Mouse (Mus musculus): ENCODE measurements at regions not wholly inside any gene's neighbourhood (a gene's known extent, or its start where the extent isn't known, plus 50 kb on each side); places are given as distances from the start of the nearest gene placed in this dataset.

- H3K9ac ChIP-seq (ENCODE audit: low read length) = no peak overlapping the region
- H3K27me3 ChIP-seq (ENCODE audit: control insufficient read depth, insufficient read depth, low read depth, low read length) = no peaks in the 10 kb centered on the region
- no peaks in the 10 kb centered on the region; the same call in 1 of the 2 replicates for H3K4me1 ChIP-seq (replicated peaks; ENCODE audit: control insufficient read depth, insufficient read depth, low read length)
- H3K4me3 ChIP-seq (ENCODE audit: low read length) = no peak overlapping the region
- no peak overlapping the region for H3K4me2 ChIP-seq (ENCODE audit: low read depth, low read length)
- no peaks in the 10 kb centered on the region for H3K9me3 ChIP-seq (ENCODE audit: control insufficient read depth, low read length)
- no peak overlapping the region for H3K27ac ChIP-seq (ENCODE audit: low read length)
- ATAC-seq (ENCODE audit: low read depth) = no peak
- WGBS = 68% methylated on average over 5 of the region's 5 CpGs
- no peaks in the 10 kb centered on the region for H3K36me3 ChIP-seq (ENCODE audit: control insufficient read depth, insufficient read depth, low read length)
Measured at GRCm38 (mm10) chr17:64426536-64426935, 94.8 kb upstream of the Pja2 start.

GRCm38 (mm10) chr17:64439571-64439970, 107.9 kb upstream of the Pja2 start:
- Histone ChIP-seq H3K27me3 (ENCODE audit: control insufficient read depth, insufficient read depth, low read depth, low read length) (no peaks in the 10 kb centered on the region), H3K27ac (ENCODE audit: low read length) (no peak overlapping the region), H3K9me3 (ENCODE audit: control insufficient read depth, low read length) (no peaks in the 10 kb centered on the region), H3K9ac (ENCODE audit: low read length) (no peak overlapping the region), H3K36me3 (ENCODE audit: control insufficient read depth, insufficient read depth, low read length) (no peaks in the 10 kb centered on the region), H3K4me1 (replicated peaks; ENCODE audit: control insufficient read depth, insufficient read depth, low read length) (no peaks in the 10 kb centered on the region), H3K4me2 (ENCODE audit: low read depth, low read length) (no peak overlapping the region), H3K4me3 (ENCODE audit: low read length) (no peak overlapping the region)
- 52% methylated on average over 1 of the region's 1 CpGs for WGBS
- no peak for ATAC-seq (ENCODE audit: low read depth)

DNA sequence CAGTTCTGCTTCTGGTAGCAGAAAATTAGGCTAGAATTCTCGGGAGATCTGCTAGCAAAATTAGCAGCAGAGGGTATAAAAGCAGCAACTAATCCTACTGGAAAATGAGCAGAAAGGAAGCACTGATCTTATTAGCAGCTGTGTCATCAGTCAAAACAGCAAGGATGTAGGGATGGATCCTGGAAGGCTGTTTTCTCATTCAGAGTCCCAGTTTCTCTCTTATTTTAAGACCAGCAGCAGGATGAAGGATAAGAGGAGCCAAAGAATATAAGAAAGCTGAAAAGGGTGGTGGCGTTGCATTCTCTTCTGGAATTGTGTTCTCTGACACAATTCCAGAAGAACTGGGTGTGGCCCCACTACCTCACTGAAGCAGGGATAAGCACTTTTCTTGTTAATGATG, 123.0 kb upstream of the Pja2 start:
- ATAC-seq (ENCODE audit: low read depth) = no peak
- Histone ChIP-seq H3K4me1 (replicated peaks; ENCODE audit: control insufficient read depth, insufficient read depth, low read length) (no peaks in the 10 kb centered on the region), H3K4me2 (ENCODE audit: low read depth, low read length) (no peak overlapping the region), H3K9me3 (ENCODE audit: control insufficient read depth, low read length) (no peaks in the 10 kb centered on the region), H3K36me3 (ENCODE audit: control insufficient read depth, insufficient read depth, low read length) (no peaks in the 10 kb centered on the region), H3K4me3 (ENCODE audit: low read length) (no peak overlapping the region), H3K27me3 (ENCODE audit: control insufficient read depth, insufficient read depth, low read depth, low read length) (no peaks in the 10 kb centered on the region), H3K9ac (ENCODE audit: low read length) (no peak overlapping the region), H3K27ac (ENCODE audit: low read length) (no peak overlapping the region)
- 54% methylated on average over 2 of the region's 2 CpGs for WGBS

- Histone ChIP-seq H3K4me1 (replicated peaks; ENCODE audit: control insufficient read depth, insufficient read depth, low read length) (no peaks in the 10 kb centered on the region), H3K4me2 (ENCODE audit: low read depth, low read length) (no peak overlapping the region), H3K36me3 (ENCODE audit: control insufficient read depth, insufficient read depth, low read length) (no peaks in the 10 kb centered on the region), H3K27ac (ENCODE audit: low read length) (no peak overlapping the region), H3K4me3 (ENCODE audit: low read length) (no peak overlapping the region), H3K9ac (ENCODE audit: low read length) (no peak overlapping the region), H3K9me3 (ENCODE audit: control insufficient read depth, low read length) (no peaks in the 10 kb centered on the region), H3K27me3 (ENCODE audit: control insufficient read depth, insufficient read depth, low read depth, low read length) (no peaks in the 10 kb centered on the region)
- ATAC-seq (ENCODE audit: low read depth) = no peak
- 80% methylated on average over 7 of the region's 7 CpGs for WGBS
Measured at GRCm38 (mm10) chr17:64466273-64466672, 134.3 kb upstream of the Man2a1 start.

DNA sequence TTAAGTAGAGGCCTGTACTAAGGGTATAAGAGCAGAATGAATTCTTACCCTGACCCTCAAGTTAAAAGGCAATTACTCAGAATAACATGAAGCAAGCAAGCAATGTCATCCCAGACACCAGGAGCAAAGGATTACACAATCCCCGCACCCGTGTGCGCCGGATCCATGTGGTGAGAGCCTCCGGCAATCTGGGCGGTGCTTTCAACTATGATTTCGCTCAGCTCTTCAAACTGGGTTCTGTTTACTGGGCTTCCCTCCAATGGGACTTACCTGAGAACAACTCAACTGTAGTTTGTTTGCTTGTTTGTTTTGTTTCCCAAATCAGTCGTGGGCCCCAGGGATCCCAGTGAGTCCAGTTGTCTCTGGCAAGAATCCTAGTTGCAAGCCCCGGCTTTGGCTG, 133.8 kb upstream of the Man2a1 start:
- Histone ChIP-seq H3K9me3 (ENCODE audit: control insufficient read depth, low read length) (no peaks in the 10 kb centered on the region), H3K4me1 (replicated peaks; ENCODE audit: control insufficient read depth, insufficient read depth, low read length) (no peaks in the 10 kb centered on the region), H3K36me3 (ENCODE audit: control insufficient read depth, insufficient read depth, low read length) (no peaks in the 10 kb centered on the region), H3K9ac (ENCODE audit: low read length) (no peak overlapping the region), H3K4me3 (ENCODE audit: low read length) (no peak overlapping the region), H3K27me3 (ENCODE audit: control insufficient read depth, insufficient read depth, low read depth, low read length) (no peaks in the 10 kb centered on the region), H3K4me2 (ENCODE audit: low read depth, low read length) (no peak overlapping the region), H3K27ac (ENCODE audit: low read length) (no peak overlapping the region)
- ATAC-seq (ENCODE audit: low read depth) = no peak
- WGBS = 73% methylated on average over 9 of the region's 9 CpGs

- no peaks in the 10 kb centered on the region for H3K4me1 ChIP-seq (replicated peaks; ENCODE audit: control insufficient read depth, insufficient read depth, low read length)
- no peaks in the 10 kb centered on the region for H3K27me3 ChIP-seq (ENCODE audit: control insufficient read depth, insufficient read depth, low read depth, low read length)
- no peak overlapping the region for H3K4me3 ChIP-seq (ENCODE audit: low read length)
- ATAC-seq (ENCODE audit: low read depth) = no peak
- no peaks in the 10 kb centered on the region for H3K9me3 ChIP-seq (ENCODE audit: control insufficient read depth, low read length)
- WGBS = 78% methylated on average over 10 of the region's 12 CpGs
- H3K9ac ChIP-seq (ENCODE audit: low read length) = no peak overlapping the region
- no peak overlapping the region for H3K4me2 ChIP-seq (ENCODE audit: low read depth, low read length)
- no peaks in the 10 kb centered on the region for H3K36me3 ChIP-seq (ENCODE audit: control insufficient read depth, insufficient read depth, low read length)
- no peak overlapping the region for H3K27ac ChIP-seq (ENCODE audit: low read length)
Measured at GRCm38 (mm10) chr17:64467297-64467696, 133.2 kb upstream of the Man2a1 start.

- Histone ChIP-seq H3K27ac (ENCODE audit: low read length) (no peak overlapping the region), H3K9ac (ENCODE audit: low read length) (no peak overlapping the region), H3K4me1 (replicated peaks; ENCODE audit: control insufficient read depth, insufficient read depth, low read length) (no peaks in the 10 kb centered on the region), H3K36me3 (ENCODE audit: control insufficient read depth, insufficient read depth, low read length) (no peaks in the 10 kb centered on the region), H3K4me3 (ENCODE audit: low read length) (no peak overlapping the region), H3K27me3 (ENCODE audit: control insufficient read depth, insufficient read depth, low read depth, low read length) (no peaks in the 10 kb centered on the region), H3K9me3 (ENCODE audit: control insufficient read depth, low read length) (no peaks in the 10 kb centered on the region), H3K4me2 (ENCODE audit: low read depth, low read length) (no peak overlapping the region)
- no peak for ATAC-seq (ENCODE audit: low read depth)
- WGBS = 33% methylated on average over 12 of the region's 12 CpGs
Measured at GRCm38 (mm10) chr17:64469754-64470400, 130.7 kb upstream of the Man2a1 start.

DNA sequence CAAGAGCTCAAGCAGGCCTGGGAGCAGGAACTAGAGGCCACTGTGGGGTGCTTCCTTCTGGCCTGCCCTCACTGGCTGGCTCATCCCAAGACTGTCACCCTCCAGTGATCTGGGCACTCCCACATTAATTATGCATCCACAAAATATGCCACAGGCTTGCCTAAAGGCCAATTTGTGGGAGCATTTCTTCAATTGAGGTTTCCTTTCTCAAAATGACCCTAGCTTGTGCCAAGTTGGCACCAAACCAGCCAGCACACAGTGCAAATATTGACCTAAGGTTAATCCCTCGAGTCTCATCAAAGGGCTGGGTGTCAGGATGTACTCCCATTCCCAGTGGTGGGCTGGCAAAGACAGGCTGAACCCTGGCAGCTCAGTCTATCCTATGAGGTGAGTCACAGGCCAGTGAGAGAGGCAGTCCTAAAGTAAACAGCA, 119.9 kb upstream of the Man2a1 start:
- peak; percentile 54; the same call in 1 of the 2 replicates for ATAC-seq (ENCODE audit: low read depth)
- Histone ChIP-seq H3K27ac (ENCODE audit: low read length) (no peak overlapping the region), H3K4me1 (replicated peaks; ENCODE audit: control insufficient read depth, insufficient read depth, low read length) (0 out of 2 replicates have a peak, but pooled peaks cover 2% of the 10 kb centered on the region), H3K4me2 (ENCODE audit: low read depth, low read length) (no peak overlapping the region), H3K4me3 (ENCODE audit: low read length) (no peak overlapping the region), H3K9me3 (ENCODE audit: control insufficient read depth, low read length) (no peaks in the 10 kb centered on the region), H3K36me3 (ENCODE audit: control insufficient read depth, insufficient read depth, low read length) (no peaks in the 10 kb centered on the region), H3K9ac (ENCODE audit: low read length) (no peak overlapping the region), H3K27me3 (ENCODE audit: control insufficient read depth, insufficient read depth, low read depth, low read length) (no peaks in the 10 kb centered on the region)
- 12% methylated on average over 1 of the region's 1 CpGs for WGBS

DNA sequence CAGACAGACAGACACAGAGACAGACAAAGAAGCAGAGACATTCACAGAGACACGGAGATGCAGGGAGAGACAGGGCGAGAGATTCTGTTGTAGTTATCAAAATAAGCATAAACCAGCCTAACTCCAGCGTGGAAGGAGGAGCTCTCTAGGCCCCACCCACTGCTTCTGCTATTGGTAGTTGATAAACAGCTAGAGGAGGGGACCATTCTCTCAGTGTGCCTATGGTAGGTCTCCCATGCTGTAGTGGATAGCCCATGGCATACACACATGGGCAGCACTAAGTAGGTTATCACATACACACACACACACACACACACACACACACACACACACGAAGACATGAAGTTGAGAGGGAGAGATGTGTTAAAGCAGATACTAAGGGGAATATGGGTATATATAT, 115.7 kb upstream of the Man2a1 start:
- Histone ChIP-seq H3K36me3 (ENCODE audit: control insufficient read depth, insufficient read depth, low read length) (no peaks in the 10 kb centered on the region), H3K9me3 (ENCODE audit: control insufficient read depth, low read length) (no peaks in the 10 kb centered on the region), H3K27ac (ENCODE audit: low read length) (no peak overlapping the region), H3K4me3 (ENCODE audit: low read length) (no peak overlapping the region), H3K4me1 (replicated peaks; ENCODE audit: control insufficient read depth, insufficient read depth, low read length) (0 out of 2 replicates have a peak, but pooled peaks cover 2% of the 10 kb centered on the region), H3K27me3 (ENCODE audit: control insufficient read depth, insufficient read depth, low read depth, low read length) (no peaks in the 10 kb centered on the region), H3K9ac (ENCODE audit: low read length) (no peak overlapping the region), H3K4me2 (ENCODE audit: low read depth, low read length) (no peak overlapping the region)
- 82% methylated on average over 4 of the region's 4 CpGs for whole genome bisulfite sequencing
- no peak for ATAC-seq (ENCODE audit: low read depth)

Measured in lung, embryonic 16.5 days (tissue).